Mouse (Mus musculus): ENCODE data around the gene Neil1. TPM values are rescaled to one million over a fixed set of nuclear protein-coding genes. Genes with fewer than 3 reads are reported as not detected.

Gene Neil1
- polyA plus RNA-seq, 1 experiment from 2014 or later: 6.9 TPM

DNA sequence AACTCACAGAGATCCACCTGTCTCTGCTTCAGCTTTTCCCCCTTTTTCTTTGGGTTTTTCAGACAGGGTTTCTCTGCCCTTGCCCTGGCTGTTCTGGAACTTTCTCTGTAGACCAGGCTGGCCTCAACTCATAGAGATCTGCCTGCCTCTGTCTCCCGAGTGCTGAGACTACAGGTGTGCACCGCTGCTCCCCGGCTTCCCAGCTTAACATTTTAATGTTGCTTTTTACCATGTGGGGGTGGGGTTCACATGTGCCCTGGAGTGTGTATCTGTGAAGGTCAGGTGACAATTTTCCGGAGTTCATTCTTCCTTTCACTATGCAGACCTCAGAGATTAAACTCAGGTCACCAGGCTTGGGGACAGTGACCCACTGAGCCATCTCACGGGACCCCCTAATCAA lies 2.1 kb upstream of the Neil1 start:
- no peak overlapping the region for H3K27ac ChIP-seq
- H3K4me3 ChIP-seq: no peak overlapping the region
- H3K36me3 ChIP-seq: peaks cover 6% of the 10 kb centered on the region; the same call in 1 of the 2 replicates
- DNase-seq (ENCODE audit: low spot score): no peak
- WGBS: 86% methylated on average over 5 of the region's 5 CpGs
- H3K27me3 ChIP-seq (ENCODE audit: low read depth, poor library complexity, severe bottlenecking): no peaks in the 10 kb centered on the region
- peaks cover 19% of the 10 kb centered on the region for H3K4me1 ChIP-seq
- no peaks in the 10 kb centered on the region for H3K9me3 ChIP-seq (replicated peaks)

DNA sequence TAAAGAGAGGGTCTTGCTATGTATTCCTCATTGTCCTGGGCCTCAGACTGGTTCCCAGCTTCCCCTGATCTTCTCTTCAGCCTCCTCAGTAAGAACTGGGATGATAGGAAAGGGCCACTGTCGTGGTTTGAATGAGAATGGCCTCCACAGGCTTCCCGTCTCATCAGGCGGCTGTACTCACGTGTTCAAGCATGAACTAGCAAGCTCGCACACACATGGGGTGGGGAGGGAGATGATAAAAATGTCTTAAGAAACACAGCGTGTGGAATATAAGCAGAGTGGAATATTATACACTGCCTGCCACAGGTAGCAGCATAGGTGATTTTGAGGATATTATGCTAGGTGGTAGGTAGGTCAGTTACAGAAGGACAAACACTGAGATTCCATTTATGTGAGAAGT lies 916 bp upstream of the Neil1 start:
- Histone ChIP-seq H3K4me1 (peaks cover 19% of the 10 kb centered on the region), H3K27me3 (ENCODE audit: low read depth, poor library complexity, severe bottlenecking) (no peaks in the 10 kb centered on the region), H3K27ac (peak overlapping the region; percentile 83; the same call in 1 of the 2 replicates), H3K4me3 (peak overlapping the region; percentile 64), H3K9me3 (replicated peaks) (no peaks in the 10 kb centered on the region), H3K36me3 (0 out of 2 replicates have a peak, but pooled peaks cover 2% of the 10 kb centered on the region)
- no peak for DNase-seq (ENCODE audit: low spot score)
- 80% methylated on average over 6 of the region's 6 CpGs for WGBS

DNA sequence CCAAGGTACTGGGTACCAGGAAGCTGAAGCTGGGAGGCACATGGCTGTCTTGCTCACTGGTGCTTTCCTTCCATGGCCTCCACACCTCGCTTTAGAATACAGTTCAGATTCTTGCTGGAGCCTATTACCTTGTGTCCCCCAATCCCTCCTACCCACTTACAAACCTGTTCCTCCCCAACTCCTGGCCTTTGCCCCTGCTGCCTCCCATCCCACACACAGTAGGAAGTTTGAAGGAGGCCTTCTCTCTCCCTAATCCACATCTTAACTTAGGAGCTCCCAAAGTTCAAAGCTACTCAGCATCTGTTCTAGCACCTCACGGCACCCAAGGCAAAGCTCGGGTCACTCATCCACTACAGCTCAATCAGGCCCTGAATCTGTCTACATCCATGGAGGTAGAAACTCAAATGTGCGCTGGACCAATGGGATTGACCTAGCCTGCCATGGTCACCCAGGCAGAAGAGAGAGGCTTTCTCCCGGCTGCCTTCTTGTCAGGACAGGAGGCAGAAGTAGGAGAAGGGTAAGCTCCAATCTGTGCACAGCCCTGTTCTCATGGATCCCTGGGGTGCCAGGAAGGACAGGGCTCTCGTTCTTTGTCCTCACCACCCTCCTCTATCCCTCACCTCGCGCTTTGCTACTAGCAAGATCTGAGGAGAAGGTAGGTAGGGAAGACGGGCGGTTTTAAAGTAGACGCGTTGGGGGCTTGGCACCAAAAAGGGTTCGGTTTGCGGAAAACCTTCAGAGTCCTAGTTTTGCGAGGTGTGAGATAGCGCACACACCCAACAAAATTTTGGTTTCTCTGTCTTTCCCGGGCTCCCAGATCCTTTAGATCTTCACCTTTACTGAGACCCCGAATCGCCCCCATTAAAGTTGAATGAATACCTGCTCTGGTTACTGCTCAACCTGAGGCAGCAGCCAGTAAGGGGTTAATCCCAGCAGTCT lies 631 bp downstream of the Neil1 start:
- Histone ChIP-seq H3K27ac (peak overlapping the region; percentile 83), H3K9me3 (replicated peaks) (no peaks in the 10 kb centered on the region), H3K36me3 (peaks cover 17% of the 10 kb centered on the region), H3K4me1 (peaks cover 19% of the 10 kb centered on the region), H3K27me3 (ENCODE audit: low read depth, poor library complexity, severe bottlenecking) (no peaks in the 10 kb centered on the region), H3K4me3 (peak overlapping the region; percentile 64)
- 8% methylated on average over 19 of the region's 19 CpGs for WGBS
- no peak for DNase-seq (ENCODE audit: low spot score)

DNA sequence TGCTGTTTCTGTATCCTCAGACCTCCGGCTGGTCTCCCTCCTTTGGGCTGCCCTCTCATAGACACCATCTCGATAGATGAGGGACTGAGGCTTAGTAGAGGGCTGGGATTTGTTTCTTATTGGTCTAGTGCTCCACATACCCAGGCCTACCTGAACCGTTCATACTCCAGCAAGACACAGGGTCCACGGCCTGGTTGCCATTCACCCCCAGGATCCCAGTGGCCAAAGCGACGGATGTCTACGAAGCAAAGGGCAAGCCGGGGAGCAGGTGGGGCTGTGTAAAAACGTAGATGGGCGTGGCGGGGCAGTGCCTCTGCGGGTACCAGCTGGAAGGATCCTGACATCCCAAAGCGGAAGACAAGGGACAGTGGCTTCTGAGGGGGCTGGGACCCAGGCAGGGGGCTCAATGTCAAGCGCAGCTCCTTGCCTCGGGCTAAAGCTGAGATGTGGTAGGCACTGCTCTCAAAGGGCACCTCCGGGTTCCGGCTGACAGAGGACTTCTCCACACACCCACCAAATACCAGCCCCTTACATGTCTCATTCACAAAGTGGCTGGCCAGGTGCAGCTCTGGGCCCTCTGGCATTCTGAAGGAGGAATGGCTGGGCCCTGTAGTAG lies 1.5 kb downstream of the Neil1 start:
- H3K4me3 ChIP-seq: no peak overlapping the region
- H3K27ac ChIP-seq: no peak overlapping the region
- DNase-seq (ENCODE audit: low spot score): no peak
- H3K27me3 ChIP-seq (ENCODE audit: low read depth, poor library complexity, severe bottlenecking): no peaks in the 10 kb centered on the region
- peaks cover 19% of the 10 kb centered on the region for H3K4me1 ChIP-seq
- peaks cover 26% of the 10 kb centered on the region for H3K36me3 ChIP-seq
- 90% methylated on average over 17 of the region's 17 CpGs for WGBS
- H3K9me3 ChIP-seq (replicated peaks): no peaks in the 10 kb centered on the region

DNA sequence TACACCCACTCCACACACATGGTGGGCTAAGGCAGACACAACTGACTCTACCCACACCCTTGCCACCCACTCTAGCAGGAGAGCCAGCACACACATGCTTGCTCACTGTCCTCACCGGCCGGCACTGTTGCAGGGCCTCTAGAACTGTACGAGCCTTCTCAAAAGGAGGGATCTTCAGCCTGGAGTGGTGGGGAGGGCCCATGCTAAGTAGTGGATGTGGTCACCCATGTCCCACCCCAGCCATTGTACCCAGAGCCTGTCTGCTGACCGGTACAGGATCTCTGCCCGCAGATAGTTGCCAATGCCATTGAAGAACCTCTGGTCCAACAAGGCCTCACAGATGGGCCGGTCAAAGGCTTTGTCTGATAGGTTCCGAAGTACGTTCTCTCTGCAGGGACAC lies 3.3 kb downstream of the Neil1 start:
- Histone ChIP-seq H3K27me3 (ENCODE audit: low read depth, poor library complexity, severe bottlenecking) (no peaks in the 10 kb centered on the region), H3K9me3 (replicated peaks) (no peaks in the 10 kb centered on the region), H3K27ac (no peak overlapping the region), H3K4me3 (no peak overlapping the region), H3K36me3 (peaks cover 43% of the 10 kb centered on the region), H3K4me1 (peaks cover 19% of the 10 kb centered on the region)
- WGBS: 93% methylated on average over 8 of the region's 8 CpGs
- DNase-seq (ENCODE audit: low spot score): no peak

DNA sequence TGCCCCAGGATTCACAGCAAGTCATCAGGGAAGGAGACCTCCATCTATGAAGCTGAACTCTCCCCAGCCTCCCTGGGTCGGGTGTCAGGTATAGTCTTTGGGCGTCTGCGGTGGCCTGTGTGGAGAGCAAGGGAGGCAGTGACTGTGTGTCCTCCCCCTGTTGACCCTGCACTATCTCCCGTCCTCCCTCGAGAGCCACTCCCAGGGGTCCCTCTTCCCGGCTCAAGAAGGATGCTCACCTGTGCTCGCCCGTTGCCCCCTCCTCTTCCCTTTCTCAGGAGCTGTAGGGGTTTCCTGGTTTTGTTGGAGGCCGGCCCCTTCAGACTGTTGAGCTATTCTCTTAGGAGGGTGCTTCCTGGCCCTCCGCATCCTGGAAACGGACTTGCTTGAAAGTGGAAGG lies 4.9 kb downstream of the Neil1 start:
- H3K9me3 ChIP-seq (replicated peaks): no peaks in the 10 kb centered on the region
- no peak overlapping the region for H3K4me3 ChIP-seq
- 87% methylated on average over 11 of the region's 11 CpGs for WGBS
- peaks cover 59% of the 10 kb centered on the region for H3K36me3 ChIP-seq
- H3K4me1 ChIP-seq: peaks cover 12% of the 10 kb centered on the region
- no peak for DNase-seq (ENCODE audit: low spot score)
- no peaks in the 10 kb centered on the region for H3K27me3 ChIP-seq (ENCODE audit: low read depth, poor library complexity, severe bottlenecking)
- no peak overlapping the region for H3K27ac ChIP-seq

DNA sequence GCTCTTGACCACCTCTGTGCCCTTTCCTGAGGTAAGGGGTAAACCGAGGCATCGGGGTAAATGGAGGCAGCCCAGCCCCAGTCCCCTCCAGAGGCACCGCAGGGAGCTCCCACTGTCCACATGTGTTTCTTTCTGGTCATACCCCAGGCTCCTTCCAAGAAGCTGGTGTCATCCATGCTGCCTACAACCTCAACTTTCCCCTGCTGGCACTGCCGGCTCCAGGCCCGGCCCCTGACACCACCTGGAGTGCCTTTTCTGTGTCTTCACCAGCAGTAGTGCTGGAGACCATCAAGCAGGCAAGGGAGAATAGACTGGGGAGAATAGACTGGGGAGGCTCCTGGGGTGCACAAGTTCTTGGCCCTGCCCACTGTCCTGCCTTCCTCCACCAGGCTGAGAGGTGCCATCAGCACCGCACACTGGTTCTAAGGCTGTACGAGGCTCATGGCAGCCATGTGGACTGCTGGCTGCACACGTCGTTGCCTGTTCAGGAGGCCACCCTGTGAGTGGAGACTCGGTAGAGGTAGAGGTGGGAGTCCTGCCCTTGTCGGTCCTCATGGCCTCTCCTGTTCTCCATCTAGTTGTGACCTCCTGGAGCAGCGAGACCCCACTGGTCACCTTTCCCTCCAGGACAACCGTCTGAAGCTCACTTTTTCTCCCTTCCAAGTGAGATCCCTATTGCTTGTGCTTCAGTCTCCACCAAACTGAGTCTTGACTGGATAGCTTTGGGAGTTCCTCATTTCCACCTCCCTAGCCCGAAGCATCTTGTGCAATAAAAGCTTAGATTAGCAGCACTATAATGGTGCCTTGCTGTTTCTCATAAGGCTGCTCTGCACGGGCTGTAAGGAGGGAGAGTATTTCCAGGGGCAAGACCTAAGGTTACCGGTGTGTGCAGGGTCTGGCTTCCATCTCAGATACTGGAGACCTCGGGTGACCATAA lies 6.4 kb downstream of the Neil1 start:
- 91% methylated on average over 17 of the region's 17 CpGs for WGBS
- no peak overlapping the region for H3K4me3 ChIP-seq
- H3K9me3 ChIP-seq (replicated peaks): no peaks in the 10 kb centered on the region
- peaks cover 74% of the 10 kb centered on the region for H3K36me3 ChIP-seq
- no peak overlapping the region for H3K27ac ChIP-seq
- no peak for DNase-seq (ENCODE audit: low spot score)
- H3K4me1 ChIP-seq: peaks cover 2% of the 10 kb centered on the region; the same call in 1 of the 2 replicates
- H3K27me3 ChIP-seq (ENCODE audit: low read depth, poor library complexity, severe bottlenecking): no peaks in the 10 kb centered on the region

DNA sequence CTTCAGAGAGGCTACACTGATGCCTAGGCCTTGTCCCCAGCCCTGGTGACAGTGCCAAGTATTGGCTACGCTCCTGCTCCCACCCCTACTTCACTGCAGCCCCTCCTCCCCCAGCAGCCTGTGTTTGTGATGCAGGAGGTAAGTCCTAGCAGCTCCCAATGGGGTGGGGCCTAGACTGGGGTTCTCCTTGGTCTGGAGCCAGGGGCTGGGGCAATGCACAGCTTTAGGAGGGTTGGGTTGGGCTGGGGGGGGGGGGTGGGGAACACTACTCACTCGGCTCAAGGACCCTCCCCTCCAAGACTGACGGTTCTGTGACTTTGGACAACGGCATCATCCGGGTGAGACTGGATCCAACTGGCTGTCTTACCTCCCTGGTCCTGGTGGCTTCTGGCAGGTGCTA lies 8.5 kb downstream of the Neil1 start:
- DNase-seq (ENCODE audit: low spot score): no peak
- H3K4me3 ChIP-seq: no peak overlapping the region
- peaks cover 94% of the 10 kb centered on the region for H3K36me3 ChIP-seq
- no peaks in the 10 kb centered on the region for H3K9me3 ChIP-seq (replicated peaks)
- H3K4me1 ChIP-seq: no peaks in the 10 kb centered on the region
- WGBS: 92% methylated on average over 5 of the region's 5 CpGs
- no peak overlapping the region for H3K27ac ChIP-seq
- no peaks in the 10 kb centered on the region for H3K27me3 ChIP-seq (ENCODE audit: low read depth, poor library complexity, severe bottlenecking)

DNA sequence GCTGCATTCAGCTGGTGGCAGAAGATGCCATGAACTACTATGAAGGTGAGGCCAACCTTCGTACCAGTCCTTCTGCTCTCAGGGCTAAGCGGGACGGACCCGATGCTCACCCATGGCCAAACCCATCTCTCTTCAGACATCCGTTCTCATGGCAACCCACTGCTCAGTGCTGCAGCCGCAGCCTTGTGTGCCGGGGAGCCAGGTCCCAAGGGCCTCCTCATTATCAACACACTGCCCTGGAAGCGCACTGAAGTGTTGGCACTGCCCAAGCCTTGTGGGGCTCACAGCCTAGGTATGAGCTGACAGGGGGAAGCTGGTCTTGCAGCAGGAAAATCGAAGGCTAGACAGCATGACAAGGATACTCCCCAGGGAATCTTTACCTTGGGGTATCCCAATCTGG lies 9.0 kb downstream of the Neil1 start:
- no peak for DNase-seq (ENCODE audit: low spot score)
- H3K36me3 ChIP-seq: peaks cover 97% of the 10 kb centered on the region

DNA sequence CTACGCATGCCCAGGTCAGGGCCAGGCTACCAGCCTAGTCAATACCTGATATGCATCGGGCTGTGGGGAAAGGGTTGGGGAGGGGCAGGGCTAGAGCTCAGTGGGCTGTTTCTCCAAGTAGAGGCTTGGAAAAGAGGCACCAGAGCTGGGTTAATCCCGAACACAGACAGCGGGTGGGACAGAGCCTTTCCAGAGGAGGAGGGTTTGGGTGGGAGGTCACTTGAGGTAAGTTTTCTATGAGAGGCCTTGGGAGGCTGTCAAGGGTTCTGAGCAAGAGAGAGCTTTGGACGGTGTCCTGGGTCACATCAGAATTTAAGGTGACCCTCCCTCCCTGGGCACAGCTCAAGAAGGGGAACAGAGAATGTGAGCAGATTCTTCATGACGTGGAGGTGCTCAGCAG lies 9.6 kb downstream of the Neil1 start:
- no peaks in the 10 kb centered on the region for H3K4me1 ChIP-seq
- no peaks in the 10 kb centered on the region for H3K9me3 ChIP-seq (replicated peaks)
- no peak overlapping the region for H3K4me3 ChIP-seq
- H3K27ac ChIP-seq: no peak overlapping the region
- no peak for DNase-seq (ENCODE audit: low spot score)
- WGBS: 94% methylated on average over 6 of the region's 6 CpGs
- no peaks in the 10 kb centered on the region for H3K27me3 ChIP-seq (ENCODE audit: low read depth, poor library complexity, severe bottlenecking)
- H3K36me3 ChIP-seq: peaks cover 93% of the 10 kb centered on the region

More for the DNA sequence above, 9.0 kb downstream of the Neil1 start:
- H3K4me1 ChIP-seq: no peaks in the 10 kb centered on the region
- H3K9me3 ChIP-seq (replicated peaks): no peaks in the 10 kb centered on the region
- no peak overlapping the region for H3K4me3 ChIP-seq
- 93% methylated on average over 9 of the region's 9 CpGs for WGBS
- no peaks in the 10 kb centered on the region for H3K27me3 ChIP-seq (ENCODE audit: low read depth, poor library complexity, severe bottlenecking)
- H3K27ac ChIP-seq: no peak overlapping the region

DNA sequence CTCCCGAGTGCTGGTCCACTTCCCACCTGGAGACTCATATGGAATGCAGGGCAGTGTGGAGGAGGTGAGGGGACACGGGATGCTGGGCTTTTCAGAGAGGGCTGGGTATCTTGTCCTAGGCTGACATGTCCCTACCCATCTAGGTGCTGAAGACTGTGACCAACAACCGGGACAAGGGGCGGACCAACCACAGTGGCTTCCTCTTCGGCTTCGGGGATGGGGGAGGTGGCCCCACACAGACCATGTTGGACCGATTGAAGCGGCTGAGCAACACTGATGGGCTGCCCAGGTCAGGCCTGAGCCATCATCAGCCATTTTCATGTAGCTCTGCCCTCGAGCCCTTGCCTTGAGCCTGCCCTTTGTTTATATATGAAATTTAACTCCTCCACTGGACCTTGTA lies 10.3 kb downstream of the Neil1 start:
- Histone ChIP-seq H3K27ac (no peak overlapping the region), H3K4me3 (no peak overlapping the region), H3K4me1 (no peaks in the 10 kb centered on the region), H3K9me3 (replicated peaks) (no peaks in the 10 kb centered on the region), H3K36me3 (peaks cover 91% of the 10 kb centered on the region), H3K27me3 (ENCODE audit: low read depth, poor library complexity, severe bottlenecking) (no peaks in the 10 kb centered on the region)
- DNase-seq (ENCODE audit: low spot score): no peak
- WGBS: 90% methylated on average over 9 of the region's 9 CpGs

DNA sequence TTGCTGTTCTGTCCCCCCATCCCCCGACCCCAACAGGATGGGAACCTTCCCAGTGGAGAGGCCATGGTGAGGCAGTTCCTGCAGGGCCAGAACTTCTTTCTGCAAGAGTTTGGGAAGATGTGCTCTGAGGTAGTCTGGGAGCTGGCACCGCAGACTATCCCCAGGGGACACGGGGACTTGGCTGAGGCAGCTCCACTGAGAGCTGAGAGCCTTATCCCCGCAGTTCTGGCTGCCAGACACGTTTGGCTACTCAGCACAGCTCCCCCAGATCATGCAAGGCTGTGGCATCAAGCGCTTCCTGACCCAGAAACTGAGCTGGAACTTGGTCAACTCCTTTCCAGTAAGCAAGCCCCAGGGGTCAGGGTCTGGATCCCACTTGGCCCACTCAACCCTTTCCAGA lies 10.9 kb downstream of the Neil1 start:
- no peak for DNase-seq (ENCODE audit: low spot score)
- no peak overlapping the region for H3K4me3 ChIP-seq
- no peaks in the 10 kb centered on the region for H3K9me3 ChIP-seq (replicated peaks)
- H3K4me1 ChIP-seq: no peaks in the 10 kb centered on the region
- H3K27ac ChIP-seq: no peak overlapping the region
- WGBS: 88% methylated on average over 6 of the region's 6 CpGs
- peaks cover 86% of the 10 kb centered on the region for H3K36me3 ChIP-seq
- H3K27me3 ChIP-seq (ENCODE audit: low read depth, poor library complexity, severe bottlenecking): no peaks in the 10 kb centered on the region

Measured in limb, embryonic 10.5 days (tissue).